Mouse (Mus musculus) lung, embryonic 15.5 days (tissue): ENCODE data around the gene Lrrc43. TPM values are rescaled to one million over a fixed set of nuclear protein-coding genes. Genes with fewer than 3 reads are reported as not detected.
"Not testable (repeated sequence)": the region's sequence is repeated elsewhere in the genome, so short reads cannot be mapped to it uniquely, and the experiment has no call there.

Experiments
- ATAC-seq: fragments of 200-750 bp; cut with Nextera tagmentation; 2 replicates; pipeline ENCODE4 v1.8.0; 2017; ENCODE audit warnings: moderate number of reproducible peaks, borderline replicate concordance; ENCODE audit not compliant: low FRiP score, low TSS enrichment; ENCODE audit errors: extremely low read depth
- H3K27ac ChIP-seq: fragments of 300-500 bp; sonication (generic); 2 replicates; pipeline ENCODE4 v1.5.1; 2015; ENCODE audit warnings: moderate library complexity, mild to moderate bottlenecking, inconsistent platforms
- H3K27me3 ChIP-seq: fragments of 300-500 bp; sonication (generic); 2 replicates; pipeline ENCODE4 v1.6.1; 2015; ENCODE audit warnings: inconsistent platforms
- H3K36me3 ChIP-seq: fragments of 300-500 bp; sonication (generic); 2 replicates; pipeline ENCODE4 v1.6.1; 2015; ENCODE audit warnings: inconsistent platforms
- H3K4me1 ChIP-seq: fragments of 300-500 bp; sonication (generic); 2 replicates; pipeline ENCODE4 v1.6.1; 2015; ENCODE audit warnings: inconsistent platforms
- H3K4me2 ChIP-seq: fragments of 300-500 bp; sonication (generic); 2 replicates; pipeline ENCODE4 v1.6.1; 2015; ENCODE audit warnings: inconsistent platforms, mild to moderate bottlenecking, moderate library complexity
- H3K4me3 ChIP-seq: fragments of 300-500 bp; sonication (generic); 2 replicates; pipeline ENCODE4 v1.5.1; 2015; ENCODE audit warnings: mild to moderate bottlenecking, inconsistent platforms
- H3K9ac ChIP-seq: fragments of 300-500 bp; sonication (generic); 2 replicates; pipeline ENCODE4 v1.6.1; 2015; ENCODE audit warnings: inconsistent platforms
- H3K9me3 ChIP-seq: fragments of 300-500 bp; sonication (generic); 2 replicates; pipeline ENCODE4 v1.6.1; 2016; ENCODE audit warnings: inconsistent platforms
- WGBS: fragments of 180-500 bp; shearing (Covaris S2); methylation state at CpG from one replicate; pipeline ENCODE4 v1.1.7; 2015; 5-methylcytosine and 5-hydroxymethylcytosine counted together
- polyA plus RNA-seq: library from polyadenylated mRNA; unstranded; fragments of >200 nt; fragmentation: Nextera tagmentation; extraction: Ambion mirVana; gene quantifications from 2 replicates; pipeline ENCODE4 v1.2.1, GENCODE M21; 2015

The Lrrc43 gene
- polyA plus RNA-seq, 1 experiment from 2014 or later = 0.65 TPM

GRCm38 (mm10) chr5:123487659-123488395 lies 1.3 kb upstream of the Lrrc43 start:
- no peak overlapping the region for H3K4me2 ChIP-seq
- no peaks in the 10 kb centered on the region; the same call in 1 of the 2 replicates for H3K27me3 ChIP-seq
- H3K9ac ChIP-seq = no peak overlapping the region
- H3K4me3 ChIP-seq = no peak overlapping the region
- no peak overlapping the region for H3K27ac ChIP-seq
- no peak for ATAC-seq
- 73% methylated on average over 11 of the region's 11 CpGs for WGBS
- 0 out of 2 replicates have a peak, but pooled peaks cover 10% of the 10 kb centered on the region for H3K4me1 ChIP-seq
- H3K9me3 ChIP-seq = no peaks in the 10 kb centered on the region
- no peaks in the 10 kb centered on the region for H3K36me3 ChIP-seq

GRCm38 (mm10) chr5:123489935-123490334 lies 830 bp downstream of the Lrrc43 start:
- Histone ChIP-seq H3K9ac (no peak overlapping the region), H3K4me2 (no peak overlapping the region), H3K27ac (no peak overlapping the region), H3K4me1 (0 out of 2 replicates have a peak, but pooled peaks cover 10% of the 10 kb centered on the region), H3K9me3 (no peaks in the 10 kb centered on the region), H3K4me3 (no peak overlapping the region), H3K36me3 (no peaks in the 10 kb centered on the region), H3K27me3 (no peaks in the 10 kb centered on the region; the same call in 1 of the 2 replicates)
- WGBS = 56% methylated on average over 9 of the region's 9 CpGs
- ATAC-seq = no peak

DNA sequence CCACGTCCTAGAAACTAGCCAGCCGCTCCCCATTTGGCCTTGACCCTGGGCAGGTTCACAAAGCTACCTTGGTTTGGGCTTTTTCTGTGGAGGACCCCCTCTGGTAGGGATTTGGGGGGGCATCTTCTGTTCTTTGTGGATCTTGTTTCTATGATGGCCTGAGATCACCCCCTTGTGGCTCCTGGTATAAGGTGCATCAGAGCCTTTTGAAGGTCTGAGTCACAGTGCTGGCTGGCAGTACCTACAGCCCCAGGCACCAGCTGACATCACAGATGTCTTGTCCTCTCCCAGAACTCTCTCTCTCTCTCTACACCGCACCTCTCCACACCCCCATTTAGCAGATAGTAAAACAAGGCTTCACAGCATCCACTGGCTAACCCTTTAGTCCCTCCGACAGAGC lies 10.6 kb downstream of the Lrrc43 start:
- H3K27ac ChIP-seq = no peak overlapping the region
- ATAC-seq = no peak
- no peaks in the 10 kb centered on the region; the same call in 1 of the 2 replicates for H3K27me3 ChIP-seq
- no peak overlapping the region for H3K4me2 ChIP-seq
- 32% methylated on average over 4 of the region's 4 CpGs for WGBS
- H3K4me1 ChIP-seq = peaks cover 8% of the 10 kb centered on the region
- no peak overlapping the region for H3K9ac ChIP-seq
- H3K4me3 ChIP-seq = no peak overlapping the region
- no peaks in the 10 kb centered on the region for H3K36me3 ChIP-seq
- H3K9me3 ChIP-seq = no peaks in the 10 kb centered on the region

DNA sequence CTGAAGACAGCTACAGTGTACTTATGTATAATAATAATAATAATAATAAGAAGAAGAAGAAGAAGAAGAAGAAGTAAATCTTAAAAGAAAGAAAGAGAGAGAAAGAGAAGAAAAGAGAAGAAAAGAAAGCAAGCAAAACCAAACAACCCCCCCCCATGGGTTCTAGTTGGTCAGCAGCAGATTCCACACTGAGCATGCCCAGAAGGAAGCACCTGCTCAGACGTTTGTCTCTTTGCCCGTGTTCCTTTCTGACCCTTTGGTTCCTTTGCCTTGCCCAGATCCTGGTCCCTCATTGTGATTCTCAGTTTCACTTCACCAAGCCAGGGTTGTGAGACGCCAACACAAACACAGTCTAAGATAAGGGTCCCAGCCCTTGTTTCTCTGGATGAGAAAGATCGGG lies 12.9 kb downstream of the Lrrc43 start:
- Histone ChIP-seq H3K4me2 (no peak overlapping the region), H3K4me1 (peaks cover 8% of the 10 kb centered on the region), H3K36me3 (no peaks in the 10 kb centered on the region), H3K27ac (no peak overlapping the region), H3K9ac (no peak overlapping the region), H3K9me3 (no peaks in the 10 kb centered on the region), H3K27me3 (peaks cover 7% of the 10 kb centered on the region), H3K4me3 (no peak overlapping the region)
- whole genome bisulfite sequencing = 64% methylated on average over 4 of the region's 4 CpGs
- ATAC-seq = no peak

- Histone ChIP-seq H3K4me1 (peaks cover 11% of the 10 kb centered on the region; the same call in 1 of the 2 replicates), H3K4me2 (peak overlapping the region; percentile 93), H3K4me3 (peak overlapping the region; percentile 66), H3K9me3 (no peaks in the 10 kb centered on the region), H3K9ac (peak overlapping the region; percentile 29; the same call in 1 of the 2 replicates), H3K27me3 (peaks cover 35% of the 10 kb centered on the region), H3K27ac (no peak overlapping the region), H3K36me3 (0 out of 2 replicates have a peak, but pooled peaks cover 3% of the 10 kb centered on the region)
- WGBS = under 1% methylated on average over 59 of the region's 59 CpGs
- peak; percentile 91 for ATAC-seq
Observed at GRCm38 (mm10) chr5:123507936-123508723, 19.0 kb downstream of the Lrrc43 start.

GRCm38 (mm10) chr5:123508921-123509320 lies 19.8 kb downstream of the Lrrc43 start:
- Histone ChIP-seq H3K4me1 (peaks cover 11% of the 10 kb centered on the region; the same call in 1 of the 2 replicates), H3K36me3 (0 out of 2 replicates have a peak, but pooled peaks cover 3% of the 10 kb centered on the region), H3K4me3 (peak overlapping the region; percentile 66), H3K27ac (no peak overlapping the region), H3K9ac (0 out of 2 replicates have a peak overlapping the region, but pooled peaks have one; percentile 29), H3K9me3 (no peaks in the 10 kb centered on the region), H3K27me3 (peaks cover 35% of the 10 kb centered on the region), H3K4me2 (peak overlapping the region; percentile 93)
- 5% methylated on average over 12 of the region's 12 CpGs for WGBS
- no peak for ATAC-seq

GRCm38 (mm10) chr5:123510160-123510559 lies 21.1 kb downstream of the Lrrc43 start, which contains the start of gene B3gnt4:
B3gnt4 (plus strand) TSS chr5:123510460.
- Histone ChIP-seq H3K36me3 (0 out of 2 replicates have a peak, but pooled peaks cover 5% of the 10 kb centered on the region), H3K4me1 (peaks cover 11% of the 10 kb centered on the region; the same call in 1 of the 2 replicates), H3K4me3 (no peak within 1 kb of the TSS), H3K27me3 (peaks cover 35% of the 10 kb centered on the region), H3K4me2 (no peak within 1 kb of the TSS), H3K9ac (no peak within 1 kb of the TSS), H3K27ac (no peak within 1 kb of the TSS), H3K9me3 (no peaks in the 10 kb centered on the region)
- ATAC-seq = no peak
- WGBS = 91% methylated on average over 5 of the region's 5 CpGs

- not testable (repeated sequence) for ATAC-seq, H3K27ac ChIP-seq, H3K9me3 ChIP-seq, H3K4me2 ChIP-seq, H3K9ac ChIP-seq, H3K4me3 ChIP-seq
- 77% methylated on average over 3 of the region's 3 CpGs for WGBS
- Histone ChIP-seq H3K36me3 (peaks cover 15% of the 10 kb centered on the region; the same call in 1 of the 2 replicates), H3K4me1 (peaks cover 11% of the 10 kb centered on the region; the same call in 1 of the 2 replicates), H3K27me3 (peaks cover 32% of the 10 kb centered on the region)
Observed at GRCm38 (mm10) chr5:123511426-123511825, 22.3 kb downstream of the Lrrc43 start.

- Histone ChIP-seq H3K4me2 (no peak overlapping the region), H3K4me1 (peaks cover 11% of the 10 kb centered on the region; the same call in 1 of the 2 replicates), H3K36me3 (peaks cover 20% of the 10 kb centered on the region; the same call in 1 of the 2 replicates), H3K9me3 (no peaks in the 10 kb centered on the region), H3K27me3 (peaks cover 26% of the 10 kb centered on the region), H3K27ac (no peak overlapping the region), H3K9ac (no peak overlapping the region), H3K4me3 (no peak overlapping the region)
- 62% methylated on average over 3 of the region's 3 CpGs for WGBS
- ATAC-seq = no peak
Observed at GRCm38 (mm10) chr5:123512102-123512501, 23.0 kb downstream of the Lrrc43 start.

- H3K9me3 ChIP-seq = no peaks in the 10 kb centered on the region
- peaks cover 31% of the 10 kb centered on the region; the same call in 1 of the 2 replicates for H3K36me3 ChIP-seq
- ATAC-seq = no peak
- H3K4me3 ChIP-seq = no peak overlapping the region
- WGBS = 82% methylated on average over 5 of the region's 5 CpGs
- H3K4me1 ChIP-seq = no peaks in the 10 kb centered on the region
- no peak overlapping the region for H3K27ac ChIP-seq
- no peak overlapping the region for H3K9ac ChIP-seq
- H3K27me3 ChIP-seq = peaks cover 4% of the 10 kb centered on the region; the same call in 1 of the 2 replicates
- no peak overlapping the region for H3K4me2 ChIP-seq
Observed at GRCm38 (mm10) chr5:123514871-123515270, 25.8 kb downstream of the Lrrc43 start.

DNA sequence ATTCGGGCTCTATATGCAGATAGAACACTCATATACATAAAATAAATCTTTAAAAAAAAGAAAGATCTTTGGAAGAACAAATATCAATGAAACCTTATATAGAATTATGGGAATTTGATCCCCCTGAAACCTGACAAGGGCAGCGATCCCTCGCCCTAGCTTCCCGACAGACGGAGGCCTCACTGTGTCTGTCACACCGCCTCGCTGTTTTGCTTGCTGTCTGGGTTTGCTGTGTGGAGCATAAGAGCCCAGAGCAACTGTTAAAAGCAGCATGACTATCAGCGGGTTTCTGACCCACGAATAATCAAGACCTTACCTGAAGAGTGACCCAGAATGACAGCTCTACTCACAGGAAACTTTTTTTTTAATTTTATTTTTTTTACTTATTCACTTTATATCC lies 31.6 kb downstream of the Lrrc43 start:
- Histone ChIP-seq H3K4me2 (no peak overlapping the region), H3K36me3 (peaks cover 23% of the 10 kb centered on the region; the same call in 1 of the 2 replicates), H3K4me1 (peaks cover 20% of the 10 kb centered on the region), H3K4me3 (no peak overlapping the region), H3K9ac (no peak overlapping the region), H3K27ac (no peak overlapping the region), H3K27me3 (no peaks in the 10 kb centered on the region), H3K9me3 (no peaks in the 10 kb centered on the region)
- WGBS = 81% methylated on average over 9 of the region's 9 CpGs
- ATAC-seq = no peak
